Mouse (Mus musculus): ENCODE measurements around the gene Slamf7.

- TF ChIP-seq CTCF (IDR thresholded peaks at IDR 0.05) (no peak), POLR2A (IDR thresholded peaks at IDR 0.05; ENCODE audit: insufficient read depth, low read depth, low read length) (no peak), EP300 (IDR thresholded peaks at IDR 0.05; ENCODE audit: insufficient read depth, low read depth, low read length) (no peak)
These were observed 41.1 kb upstream of the Slamf7 start for GRCm38 (mm10) chr1:171693918-171694317.

Data from heart, adult 2 months (tissue).